Mouse (Mus musculus): ENCODE measurements around the gene Trp53tg5. TPM values are rescaled to one million over a fixed set of nuclear protein-coding genes. Genes with fewer than 3 reads are reported as not detected.

The Trp53tg5 gene
- total and polyA plus RNA-seq, 3 experiments, result not detected

DNA sequence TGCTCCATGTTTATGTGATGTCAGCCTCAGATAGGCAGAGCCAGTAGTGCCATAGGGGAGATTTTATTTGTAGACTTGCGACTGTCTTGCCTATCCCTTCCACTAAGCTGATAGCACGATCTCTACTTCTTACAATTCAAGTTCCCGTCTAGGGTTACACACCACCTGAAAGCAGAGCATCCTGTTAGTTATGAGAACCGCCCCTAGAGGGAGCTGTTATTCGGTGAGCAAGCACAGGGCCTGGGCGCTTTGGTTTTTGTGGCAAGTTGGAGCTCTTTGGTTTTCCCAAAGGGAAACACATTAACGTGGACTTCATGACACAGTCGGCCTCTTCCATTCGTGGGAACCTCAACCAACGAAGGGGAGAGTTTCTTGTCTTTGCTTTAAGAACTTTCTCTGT lies 3.3 kb downstream of the Trp53tg5 start:
- peak; percentile 75 for DNase-seq (ENCODE audit: extremely low read depth)
- dilution Hi-C loops (cut with MboI; ENCODE audit: extremely low pct_ligation_motif_present, extremely low pct_unique_long_range_greater_than_20kb, low sequenced_read_pairs) (no loop called here), in situ Hi-C loops (cut with MboI; ENCODE audit: low pct_ligation_motif_present, low pct_unique_long_range_greater_than_20kb, low sequenced_read_pairs) (no loop called here)
- Histone ChIP-seq H3K9me3 (replicated peaks; ENCODE audit: low read length) (no peaks in the 10 kb centered on the region), H3K4me1 (ENCODE audit: control insufficient read depth in 1 of 2, insufficient read depth in 2 of 2) (peaks cover 0 to 10% of the 10 kb centered on the region in 2 experiments; a peak in 3 of 4 replicates), H3K27me3 (replicated peaks) (no peaks in the 10 kb centered on the region), H3K9ac (ENCODE audit: insufficient read depth, low read depth) (no peak overlapping the region), H3K4me2 (ENCODE audit: insufficient read depth, low read depth, poor library complexity, severe bottlenecking) (no peak overlapping the region), H3K27ac (ENCODE audit: insufficient read depth, low read depth) (no peak overlapping the region), H3K79me2 (replicated peaks; ENCODE audit: control insufficient read depth, extremely low read depth, insufficient read depth, poor library complexity, severe bottlenecking) (no peaks in the 10 kb centered on the region), H3K4me3 (replicated peaks in 1 of 3; ENCODE audit: low read depth in 2 of 3, low read length in 2 of 3, poor library complexity in 1 of 3) (no peak overlapping the region), H3K36me3 (replicated peaks in 1 of 2; ENCODE audit: control insufficient read depth in 1 of 2, insufficient read depth in 1 of 2, low read length in 1 of 2) (peaks cover 25 to 74% of the 10 kb centered on the region in 2 experiments)
- TF ChIP-seq SIN3A (IDR thresholded peaks at IDR 0.05; ENCODE audit: low read length) (no peak), CTCF (conservative IDR thresholded peaks at IDR 0.05 in 1 of 2, IDR thresholded peaks at IDR 0.05 in 1 of 2; ENCODE audit: low read depth in 2 of 2, low read length in 2 of 2) (peak; percentile 39 to 86; a peak in 3 of 4 replicates), RAD21 (IDR thresholded peaks at IDR 0.05; ENCODE audit: low read depth, low read length) (peak; percentile 58), SMC3 (IDR thresholded peaks at IDR 0.05; ENCODE audit: low read depth, low read length) (peak; percentile 71)

DNA sequence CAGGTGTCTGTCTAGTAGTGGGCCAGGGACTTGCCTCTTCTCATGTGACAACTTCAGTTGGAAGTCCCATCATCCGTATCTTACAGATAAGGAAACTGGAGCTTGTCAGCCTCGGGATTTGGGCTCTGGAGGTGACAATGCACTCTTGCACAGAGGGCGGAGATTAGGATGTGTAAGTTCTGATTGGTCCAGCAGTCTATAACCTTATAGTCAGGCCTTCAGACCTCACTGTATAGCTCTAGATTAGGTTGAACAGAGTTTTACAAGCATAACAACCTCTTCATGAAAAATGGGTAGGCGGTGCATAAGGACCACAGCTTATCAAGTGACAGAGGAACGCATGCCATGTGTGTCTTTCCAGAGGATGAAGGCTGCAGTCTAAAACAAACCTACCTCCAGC lies 6.7 kb downstream of the Trp53tg5 start:
- Histone ChIP-seq H3K27me3 (replicated peaks) (no peaks in the 10 kb centered on the region), H3K4me1 (ENCODE audit: control insufficient read depth in 1 of 2, insufficient read depth in 2 of 2) (peaks cover 0 to 16% of the 10 kb centered on the region in 2 experiments; a peak in 2 of 4 replicates), H3K4me2 (ENCODE audit: insufficient read depth, low read depth, poor library complexity, severe bottlenecking) (no peak overlapping the region), H3K9me3 (replicated peaks; ENCODE audit: low read length) (no peaks in the 10 kb centered on the region), H3K4me3 (replicated peaks in 1 of 3; ENCODE audit: low read depth in 2 of 3, low read length in 2 of 3, poor library complexity in 1 of 3) (no peak overlapping the region), H3K79me2 (replicated peaks; ENCODE audit: control insufficient read depth, extremely low read depth, insufficient read depth, poor library complexity, severe bottlenecking) (peaks cover 4% of the 10 kb centered on the region), H3K9ac (ENCODE audit: insufficient read depth, low read depth) (no peak overlapping the region), H3K27ac (ENCODE audit: insufficient read depth, low read depth) (no peak overlapping the region), H3K36me3 (replicated peaks in 1 of 2; ENCODE audit: control insufficient read depth in 1 of 2, insufficient read depth in 1 of 2, low read length in 1 of 2) (peaks cover 40 to 85% of the 10 kb centered on the region in 2 experiments)
- no peak for DNase-seq (ENCODE audit: extremely low read depth)
- TF ChIP-seq E2F4 (IDR thresholded peaks at IDR 0.05; ENCODE audit: insufficient replicate concordance, low read depth, low read length) (no peak), BHLHE40 (IDR thresholded peaks at IDR 0.05; ENCODE audit: low read depth, low read length) (no peak), ZMIZ1 (IDR thresholded peaks at IDR 0.05; ENCODE audit: low read depth, low read length) (no peak), POLR2AphosphoS2 (IDR thresholded peaks at IDR 0.05; ENCODE audit: low read depth, low read length) (no peak), MEF2A (IDR thresholded peaks at IDR 0.05; ENCODE audit: borderline replicate concordance, low read depth, low read length) (no peak), MAZ (IDR thresholded peaks at IDR 0.05; ENCODE audit: low read depth, low read length) (no peak), MXI1 (IDR thresholded peaks at IDR 0.05; ENCODE audit: low read depth, low read length) (no peak), ETS1 (conservative IDR thresholded peaks at IDR 0.05; ENCODE audit: low read depth, low read length) (no peak), MYC (IDR thresholded peaks at IDR 0.05; ENCODE audit: low read depth, low read length) (no peak), ZC3H11A (IDR thresholded peaks at IDR 0.05; ENCODE audit: low read depth, low read length) (no peak), CHD1 (IDR thresholded peaks at IDR 0.05; ENCODE audit: low read depth, low read length) (no peak), JUND (conservative IDR thresholded peaks at IDR 0.05; ENCODE audit: low read depth, low read length) (no peak), RCOR1 (conservative IDR thresholded peaks at IDR 0.05; ENCODE audit: low read depth, low read length) (no peak), JUN (IDR thresholded peaks at IDR 0.05; ENCODE audit: insufficient read depth, low read depth, low read length) (no peak)
- in situ Hi-C loops (cut with MboI; ENCODE audit: low pct_ligation_motif_present, low pct_unique_long_range_greater_than_20kb, low sequenced_read_pairs) (loop anchor here (5.0 kb wide), 1 partner anchor 41 kb away; no protein-coding TSS in a partner anchor), dilution Hi-C loops (cut with MboI; ENCODE audit: extremely low pct_ligation_motif_present, extremely low pct_unique_long_range_greater_than_20kb, low sequenced_read_pairs) (no loop called here)

All from CH12.LX (cell line).